Mouse (Mus musculus): ENCODE results near the gene Lipk.

DNA sequence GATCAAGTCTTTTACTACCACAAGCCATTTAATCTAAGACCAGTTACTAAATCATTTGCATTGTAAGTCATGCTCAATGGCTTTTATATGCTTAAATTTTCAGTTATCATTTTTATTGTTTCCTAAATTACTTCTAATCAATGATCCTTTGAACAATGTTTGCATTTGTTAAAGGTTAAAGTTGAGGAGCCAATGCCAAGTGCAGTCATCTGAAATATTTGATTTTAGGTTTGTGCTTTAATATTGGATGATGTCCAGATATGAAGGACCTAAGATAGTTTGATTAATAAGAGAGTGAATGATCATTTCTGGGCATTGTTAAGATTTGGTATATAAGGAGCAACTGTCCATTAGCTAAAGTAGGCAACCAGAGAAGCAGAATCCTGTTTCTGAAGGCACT is 47.2 kb upstream of the Lipk start, which contains the start of gene Lipf:
- TF ChIP-seq GATA1 (IDR thresholded peaks at IDR 0.05; ENCODE audit: borderline replicate concordance, low read length) (no peak), FLI1 (IDR thresholded peaks at IDR 0.05; ENCODE audit: low read length) (no peak)

Data from megakaryocyte, embryonic 14.5 days (primary cell).